ENCODE assay signal across 8 mouse cellular contexts in the genomic region with DNA sequence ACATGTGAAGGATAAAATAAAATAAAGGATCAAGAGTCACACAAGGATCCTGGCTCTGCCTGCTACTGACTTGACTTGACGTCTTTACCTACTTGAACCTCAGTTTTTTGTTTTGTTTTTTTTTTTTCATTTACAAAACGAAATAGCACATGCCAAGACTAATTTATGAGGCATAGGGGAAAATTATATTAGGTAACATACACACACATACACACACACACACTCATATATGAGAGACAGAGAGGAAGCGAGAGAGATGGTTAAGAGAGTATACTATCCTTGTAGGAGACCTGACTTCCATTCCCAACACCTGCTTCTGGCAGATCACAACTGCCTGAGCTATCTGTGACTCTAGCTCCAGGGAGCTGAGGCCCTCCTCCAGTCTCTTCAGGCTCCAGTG. TPM values are rescaled to one million over a fixed set of nuclear protein-coding genes. Genes with fewer than 3 reads are reported as not detected.
DNase-seq lines count a peak whose midpoint lies in the region; ATAC-seq and TF ChIP-seq lines count a peak whose summit lies in the region.

Gene Macf1 (minus strand): TSS at position 101 of the 400 bp plus-strand sequence.

- WGBS in lung, embryonic 14.5 days, result 78% methylated on average over 3 of the region's 3 CpGs
- WGBS in heart, embryonic 11.5 days (ENCODE audit: insufficient replicate concordance), result 78% methylated on average over 3 of the region's 3 CpGs

- no peak within 1 kb of the TSS for H3K27ac ChIP-seq in lung, embryonic 14.5 days (ENCODE audit: low read depth)
- H3K27ac ChIP-seq in cortical plate, adult 2 months (ENCODE audit: insufficient read depth, low read length), result no peak within 1 kb of the TSS
- H3K27ac ChIP-seq in heart, embryonic 11.5 days (ENCODE audit: low read depth, low read length), result no peak within 1 kb of the TSS

- ATAC-seq in lung, embryonic 14.5 days (ENCODE audit: insufficient read depth), result no peak
- no peak for ATAC-seq in heart, embryonic 11.5 days (replicated peaks; ENCODE audit: insufficient number of reproducible peaks, low FRiP score, low TSS enrichment)
- no peak for ATAC-seq in monocyte, adult 5-6 weeks (replicated peaks; ENCODE audit: insufficient number of reproducible peaks, low FRiP score, low TSS enrichment, poor library complexity, severe bottlenecking)

- no peak within 1 kb of the TSS for H3K9ac ChIP-seq in lung, embryonic 14.5 days
- H3K9ac ChIP-seq in heart, embryonic 11.5 days (ENCODE audit: low read depth, low read length), result no peak within 1 kb of the TSS

- no peak for DNase-seq in lung, embryonic 14.5 days
- no peak for DNase-seq in lung, postnatal 10 days
- no peak for DNase-seq in layer of hippocampus, postnatal 36 days
- no peak for DNase-seq in Muller cell, postnatal 12 days (ENCODE audit: inconsistent ontology term)
- no peak for DNase-seq in ovary, adult 18-20 months (ENCODE audit: low spot score)

- no peaks in the 10 kb centered on the region for H3K4me1 ChIP-seq in lung, embryonic 14.5 days (ENCODE audit: insufficient read depth)
- H3K4me1 ChIP-seq in cortical plate, adult 2 months (ENCODE audit: control insufficient read depth, insufficient read depth, low read length), result peaks cover 14% of the 10 kb centered on the region
- H3K4me1 ChIP-seq in heart, embryonic 11.5 days (ENCODE audit: control insufficient read depth, insufficient read depth, low read length), result peaks cover 28% of the 10 kb centered on the region

- H3K9me3 ChIP-seq in lung, embryonic 14.5 days (ENCODE audit: low read depth, low read length), result no peaks in the 10 kb centered on the region
- no peaks in the 10 kb centered on the region for H3K9me3 ChIP-seq in heart, embryonic 11.5 days (replicated peaks; ENCODE audit: control insufficient read depth, low read length)

- no peak within 1 kb of the TSS for H3K4me2 ChIP-seq in lung, embryonic 14.5 days
- no peak within 1 kb of the TSS for H3K4me2 ChIP-seq in heart, embryonic 11.5 days

- TF ChIP-seq CTCF in lung, embryonic 14.5 days (IDR thresholded peaks at IDR 0.05; ENCODE audit: low read depth), result no peak
- no peak for TF ChIP-seq CTCF in cortical plate, adult 2 months (IDR thresholded peaks at IDR 0.05; ENCODE audit: extremely low read depth, insufficient read depth, low read length)

- H3K27me3 ChIP-seq in lung, embryonic 14.5 days (ENCODE audit: insufficient read depth, low read length), result peaks cover 20% of the 10 kb centered on the region
- H3K27me3 ChIP-seq in heart, embryonic 11.5 days (ENCODE audit: control insufficient read depth, insufficient read depth, low read length), result peaks cover 11% of the 10 kb centered on the region; the same call in 1 of the 2 replicates

- H3K36me3 ChIP-seq in lung, embryonic 14.5 days (ENCODE audit: insufficient read depth), result no peaks in the 10 kb centered on the region
- no peaks in the 10 kb centered on the region for H3K36me3 ChIP-seq in heart, embryonic 11.5 days (ENCODE audit: control insufficient read depth, insufficient read depth, low read length)

- H3K4me3 ChIP-seq in lung, embryonic 14.5 days (ENCODE audit: low read depth, low read length), result no peak within 1 kb of the TSS
- H3K4me3 ChIP-seq in cortical plate, adult 2 months (ENCODE audit: insufficient read depth, low read length), result peak within 1 kb of the TSS; percentile 71; the same call in 1 of the 2 replicates
- no peak within 1 kb of the TSS for H3K4me3 ChIP-seq in heart, embryonic 11.5 days (ENCODE audit: low read depth, low read length)

- no peak for TF ChIP-seq POLR2A in cortical plate, adult 2 months (IDR thresholded peaks at IDR 0.05; ENCODE audit: extremely low read depth, insufficient read depth, low read length)

RNA-seq across cellular contexts. Expression of gene Macf1, which starts in this region (rescaled TPM):
- polyA plus RNA-seq in lung, embryonic 14.5 days (2014; fragmentation: Nextera tagmentation; extraction: Ambion mirVana), result 103 and 107 TPM in 2 replicates
- polyA plus RNA-seq in cortical plate, adult 2 months (2012; rRNA removed), result 137 and 141 TPM in 2 replicates
- 68.5 and 108 TPM in 2 replicates for polyA plus RNA-seq in heart, embryonic 11.5 days (2014; fragmentation: Nextera tagmentation; extraction: Ambion mirVana)
- total RNA-seq in layer of hippocampus, postnatal 36 days (2021), result 100 to 1,000 TPM; 225 to 255 TPM
- 368 to 783 TPM (median 392 TPM) in 3 replicates for total RNA-seq in monocyte, adult 5-6 weeks (2017)
